Mouse (Mus musculus): ENCODE measurements around the gene Spock1.

- TF ChIP-seq POLR2A (IDR thresholded peaks at IDR 0.05; ENCODE audit: low read depth, low read length) (no peak), CTCF (IDR thresholded peaks at IDR 0.05; ENCODE audit: extremely low read depth, insufficient read depth, insufficient read length, insufficient replicate concordance) (no peak)
Observed at GRCm38 (mm10) chr13:57671919-57672318, 236.2 kb downstream of the Spock1 start.

Measured in spleen, adult 2 months (tissue).